Mouse (Mus musculus) MEL (cell line): ENCODE measurements around the gene Slc39a13. TPM values are rescaled to one million over a fixed set of nuclear protein-coding genes. Genes with fewer than 3 reads are reported as not detected.

Experiments used
- DNase-seq: peaks from one replicate; pipeline ENCODE4 v3.0.0; 2011; ENCODE audit warnings: low read depth, low spot score
- H3K27ac ChIP-seq: 2 replicates; pipeline ENCODE4 v1.5.1; 2012; ENCODE audit warnings: low read depth, mild to moderate bottlenecking, control low read depth, low read length, moderate library complexity; ENCODE audit not compliant: control insufficient read depth
- H3K27me3 ChIP-seq, 2 experiments: fragments of 150-350 bp in 1 of 2; sonication (generic) in 1 of 2; 2 replicates each; pipeline ENCODE4 v1.6.1; 2012; ENCODE audit warnings: low read length in 2 of 2, mild to moderate bottlenecking in 2 of 2, improper control_type of control experiment in 1 of 2, moderate library complexity in 1 of 2; ENCODE audit not compliant: insufficient read depth in 2 of 2, control insufficient read depth in 1 of 2
- H3K36me3 ChIP-seq, 2 experiments: 2 replicates each; pipeline ENCODE4 v1.6.1; 2012 to 2014; ENCODE audit warnings: low read length in 2 of 2, improper control_type of control experiment in 1 of 2, inconsistent platforms in 1 of 2, mild to moderate bottlenecking in 1 of 2; ENCODE audit not compliant: insufficient read depth in 2 of 2, control insufficient read depth in 1 of 2
- H3K4me1 ChIP-seq, 2 experiments: fragments of 150-350 bp in 1 of 2; sonication (generic) in 1 of 2; 2 replicates each; pipeline ENCODE4 v1.6.1; 2012; ENCODE audit warnings: low read length in 2 of 2, improper control_type of control experiment in 1 of 2, mild to moderate bottlenecking in 1 of 2; ENCODE audit not compliant: insufficient read depth in 2 of 2, control insufficient read depth in 1 of 2
- H3K4me3 ChIP-seq, 2 experiments: fragments of 150-350 bp in 1 of 2; sonication (generic) in 1 of 2; 2 replicates each; pipeline ENCODE4 v1.5.1; 2012; ENCODE audit warnings: low read depth in 2 of 2, low read length in 2 of 2, mild to moderate bottlenecking in 2 of 2, moderate library complexity in 2 of 2, control low read depth in 1 of 2, improper control_type of control experiment in 1 of 2; ENCODE audit not compliant: control insufficient read depth in 1 of 2, insufficient read depth in 1 of 2
- H3K79me2 ChIP-seq: 2 replicates; pipeline ENCODE4 v1.6.1; 2012; ENCODE audit warnings: mild to moderate bottlenecking, low read length, moderate library complexity; ENCODE audit not compliant: control insufficient read depth, poor library complexity, insufficient read depth
- H3K9ac ChIP-seq: 2 replicates; pipeline ENCODE4 v1.6.1; 2012; ENCODE audit warnings: low read depth, mild to moderate bottlenecking, control low read depth, low read length, moderate library complexity; ENCODE audit not compliant: control insufficient read depth, poor library complexity, severe bottlenecking
- H3K9me3 ChIP-seq: fragments of 150-350 bp; sonication (generic); replicated peaks from 2 replicates; pipeline ENCODE4 v1.6.1; 2012; ENCODE audit warnings: mild to moderate bottlenecking, low read length, improper control_type of control experiment, moderate library complexity; ENCODE audit not compliant: insufficient read depth
- BHLHE40 ChIP-seq: IDR thresholded peaks from 2 replicates; pipeline ENCODE4 v1.6.1; 2012; ENCODE audit warnings: low read depth, mild to moderate bottlenecking, inconsistent platforms, low read length, improper control_type of control experiment, borderline replicate concordance
- CHD2 ChIP-seq: IDR thresholded peaks from 2 replicates; pipeline ENCODE4 v1.6.1; 2011; ENCODE audit warnings: low read length, improper control_type of control experiment
- CTCF ChIP-seq, 3 experiments: IDR thresholded peaks in 2 of 3; conservative IDR thresholded peaks in 1 of 3; 2 replicates each; pipeline ENCODE4 v1.5.1; 2011 to 2012; ENCODE audit warnings: low read length in 3 of 3, low read depth in 2 of 3, mild to moderate bottlenecking in 2 of 3, improper control_type of control experiment in 1 of 3, inconsistent platforms in 1 of 3, mixed read lengths in 1 of 3, moderate library complexity in 1 of 3; ENCODE audit not compliant: control insufficient read depth in 1 of 3, insufficient read depth in 1 of 3, poor library complexity in 1 of 3, severe bottlenecking in 1 of 3
- HCFC1 ChIP-seq: IDR thresholded peaks from 2 replicates; pipeline ENCODE4 v1.6.1; 2012; ENCODE audit warnings: low read depth, mild to moderate bottlenecking, inconsistent platforms, low read length, improper control_type of control experiment, moderate library complexity
- JUND ChIP-seq: IDR thresholded peaks from 2 replicates; pipeline ENCODE4 v1.6.1; 2011; ENCODE audit warnings: low read depth, mild to moderate bottlenecking, improper control_type of control experiment, low read length
- KAT2A ChIP-seq: conservative IDR thresholded peaks from 2 replicates; pipeline ENCODE4 v1.6.1; 2012; ENCODE audit warnings: low read depth, low read length, improper control_type of control experiment, inconsistent platforms
- MAFK ChIP-seq: IDR thresholded peaks from 2 replicates; pipeline ENCODE4 v1.6.1; 2011; ENCODE audit warnings: low read depth, mild to moderate bottlenecking, low read length, improper control_type of control experiment, borderline replicate concordance
- MAX ChIP-seq: IDR thresholded peaks from 2 replicates; pipeline ENCODE4 v1.6.1; 2011; ENCODE audit warnings: low read length, improper control_type of control experiment
- MAZ ChIP-seq: IDR thresholded peaks from 2 replicates; pipeline ENCODE4 v1.6.1; 2012; ENCODE audit warnings: low read depth, mild to moderate bottlenecking, inconsistent platforms, low read length, improper control_type of control experiment
- NELFE ChIP-seq: IDR thresholded peaks from 2 replicates; pipeline ENCODE4 v1.6.1; 2011; ENCODE audit warnings: low read depth, low read length, improper control_type of control experiment
- POLR2A ChIP-seq, 2 experiments: IDR thresholded peaks; 2 replicates each; pipeline ENCODE4 v1.6.1; 2011 to 2012; ENCODE audit warnings: low read length in 2 of 2, mild to moderate bottlenecking in 2 of 2, control low read depth in 1 of 2, improper control_type of control experiment in 1 of 2, low read depth in 1 of 2, moderate library complexity in 1 of 2; ENCODE audit not compliant: control insufficient read depth in 1 of 2, insufficient read depth in 1 of 2, poor library complexity in 1 of 2
- POLR2AphosphoS2 ChIP-seq: IDR thresholded peaks from 2 replicates; pipeline ENCODE4 v1.6.1; 2011; ENCODE audit warnings: low read length, improper control_type of control experiment
- POLR2AphosphoS5 ChIP-seq: IDR thresholded peaks from 2 replicates; pipeline ENCODE4 v1.6.1; 2012; ENCODE audit warnings: low read depth, borderline replicate concordance, mild to moderate bottlenecking, inconsistent platforms, low read length, moderate library complexity, mixed read lengths
- RAD21 ChIP-seq: IDR thresholded peaks from 2 replicates; pipeline ENCODE4 v1.6.1; 2011; ENCODE audit warnings: mild to moderate bottlenecking, low read depth, low read length, improper control_type of control experiment
- RCOR1 ChIP-seq: IDR thresholded peaks from 2 replicates; pipeline ENCODE4 v1.6.1; 2012; ENCODE audit warnings: low read depth, mild to moderate bottlenecking, inconsistent platforms, low read length, improper control_type of control experiment
- SIN3A ChIP-seq: IDR thresholded peaks from 2 replicates; pipeline ENCODE4 v1.6.1; 2012; ENCODE audit warnings: low read length, improper control_type of control experiment, inconsistent platforms
- SMC3 ChIP-seq: IDR thresholded peaks from 2 replicates; pipeline ENCODE4 v1.6.1; 2011; ENCODE audit warnings: low read depth, low read length, improper control_type of control experiment
- TBP ChIP-seq: IDR thresholded peaks from 2 replicates; pipeline ENCODE4 v1.8.0; 2011; ENCODE audit warnings: low read depth, low read length, improper control_type of control experiment
- TCF12 ChIP-seq: IDR thresholded peaks from 2 replicates; pipeline ENCODE4 v1.6.1; 2014; ENCODE audit warnings: low read depth, mild to moderate bottlenecking, inconsistent platforms, low read length, improper control_type of control experiment, moderate library complexity
- USF1 ChIP-seq: IDR thresholded peaks from 2 replicates; pipeline ENCODE4 v1.6.1; 2014; ENCODE audit warnings: low read depth, mild to moderate bottlenecking, inconsistent platforms, low read length, improper control_type of control experiment, moderate library complexity
- ZC3H11A ChIP-seq: IDR thresholded peaks from 2 replicates; pipeline ENCODE4 v1.6.1; 2012; ENCODE audit warnings: low read depth, mild to moderate bottlenecking, inconsistent platforms, low read length, improper control_type of control experiment
- ZKSCAN1 ChIP-seq: IDR thresholded peaks from 2 replicates; pipeline ENCODE4 v1.6.1; 2012; ENCODE audit warnings: low read depth, mild to moderate bottlenecking, inconsistent platforms, low read length, improper control_type of control experiment, moderate library complexity
- ZMIZ1 ChIP-seq: IDR thresholded peaks from 2 replicates; pipeline ENCODE4 v1.6.1; 2012; ENCODE audit warnings: low read depth, mild to moderate bottlenecking, inconsistent platforms, low read length, improper control_type of control experiment, moderate library complexity
- polyA plus RNA-seq, 2 experiments: library from polyadenylated mRNA; stranded (reverse) in 1 of 2; unstranded in 1 of 2; fragments of >175 nt in 1 of 2; fragments of >200 nt in 1 of 2; gene quantifications; 2 replicates each; pipeline versions ENCODE4 v1.2.1 to v1.2.4; 2012; ENCODE audit warnings: low replicate concordance in 2 of 2, low read depth in 1 of 2; ENCODE audit not compliant: insufficient read length in 2 of 2, insufficient read depth in 1 of 2, missing spikeins in 1 of 2
- total RNA-seq: library from RNA; depleted of rRNA; stranded (reverse); fragments of 300-350 nt; gene quantifications from 2 replicates; pipeline ENCODE4 v1.2.3, GENCODE M21; 2012

Slc39a13 gene
- total and polyA plus RNA-seq, 3 experiments: 9.4 to 19.1 TPM; not detected in 1

GRCm38 (mm10) chr2:91084179-91084820 is 14.1 kb upstream of the Slc39a13 start:
- peaks cover 5 to 35% of the 10 kb centered on the region in 2 experiments for H3K4me1 ChIP-seq
- no peak for DNase-seq
- TF ChIP-seq CHD2: peak; percentile 11; the same call in 1 of the 2 replicates
- no peak for TF ChIP-seq MAX
- TF ChIP-seq POLR2AphosphoS5: peak; percentile 98; the same call in 1 of the 2 replicates
- H3K79me2 ChIP-seq: peaks cover 1% of the 10 kb centered on the region; the same call in 1 of the 2 replicates
- H3K36me3 ChIP-seq: peaks cover 0 to 28% of the 10 kb centered on the region in 2 experiments; a peak in 2 of 4 replicates
- peak overlapping the region; percentile 70; the same call in 1 of the 2 replicates for H3K9ac ChIP-seq
- H3K9me3 ChIP-seq: no peaks in the 10 kb centered on the region
- peak overlapping the region; percentile 99 for H3K27ac ChIP-seq
- no peaks in the 10 kb centered on the region for H3K27me3 ChIP-seq
- no peak overlapping the region for H3K4me3 ChIP-seq

GRCm38 (mm10) chr2:91083366-91083940 is 13.2 kb upstream of the Slc39a13 start:
- Histone ChIP-seq H3K4me1 (peaks cover 5 to 30% of the 10 kb centered on the region in 2 experiments), H3K9me3 (no peaks in the 10 kb centered on the region), H3K27me3 (no peaks in the 10 kb centered on the region), H3K27ac (peak overlapping the region; percentile 63), H3K36me3 (peaks cover 0 to 23% of the 10 kb centered on the region in 2 experiments; a peak in 2 of 4 replicates), H3K4me3 (peak overlapping the region in 1 of 2 experiments; percentile 35; a peak in 2 of 4 replicates), H3K79me2 (peaks cover 1% of the 10 kb centered on the region; the same call in 1 of the 2 replicates), H3K9ac (peak overlapping the region; percentile 63)
- peak; percentile 60 for DNase-seq
- no peak for TF ChIP-seq RCOR1
- peak; percentile 98; the same call in 1 of the 2 replicates for TF ChIP-seq POLR2AphosphoS5
- TF ChIP-seq ZC3H11A: no peak
- no peak for TF ChIP-seq ZKSCAN1
- no peak for TF ChIP-seq TCF12
- TF ChIP-seq NELFE: no peak

GRCm38 (mm10) chr2:91082844-91083243 is 12.6 kb upstream of the Slc39a13 start:
- Histone ChIP-seq H3K36me3 (peaks cover 0 to 18% of the 10 kb centered on the region in 2 experiments; a peak in 2 of 4 replicates), H3K9me3 (no peaks in the 10 kb centered on the region), H3K27ac (peak overlapping the region; percentile 63), H3K79me2 (peaks cover 1% of the 10 kb centered on the region; the same call in 1 of the 2 replicates), H3K4me1 (peaks cover 5 to 24% of the 10 kb centered on the region in 2 experiments), H3K9ac (peak overlapping the region; percentile 63), H3K4me3 (peak overlapping the region; percentile 24 to 35), H3K27me3 (no peaks in the 10 kb centered on the region)
- DNase-seq: peak; percentile 88
- TF ChIP-seq POLR2AphosphoS5 (peak; percentile 94; the same call in 1 of the 2 replicates), RAD21 (no peak), ZMIZ1 (peak; percentile 26; the same call in 1 of the 2 replicates), TBP (peak; percentile 48; the same call in 1 of the 2 replicates), MAFK (no peak), SIN3A (peak; percentile 77), SMC3 (no peak), POLR2A (IDR thresholded peaks at IDR 0.05; ENCODE audit: control insufficient read depth in 1 of 2, insufficient read depth in 1 of 2, low read depth in 1 of 2, low read length in 2 of 2, poor library complexity in 1 of 2) (peak; percentile 66; a peak in 3 of 4 replicates), POLR2AphosphoS2 (no peak), HCFC1 (peak; percentile 75), USF1 (peak; percentile 28; the same call in 1 of the 2 replicates), TCF12 (peak; percentile 47; the same call in 1 of the 2 replicates), ZKSCAN1 (no peak; the same call in 1 of the 2 replicates), JUND (0 out of 2 replicates have a peak, but pooled peaks have one; percentile 42), KAT2A (no peak), BHLHE40 (0 out of 2 replicates have a peak, but pooled peaks have one; percentile 34), CTCF (IDR thresholded peaks at IDR 0.05 in 2 of 3, conservative IDR thresholded peaks at IDR 0.05 in 1 of 3; ENCODE audit: control insufficient read depth in 1 of 3, insufficient read depth in 1 of 3, low read depth in 2 of 3, low read length in 3 of 3, poor library complexity in 1 of 3, severe bottlenecking in 1 of 3) (no peak), MAZ (peak; percentile 63), NELFE (peak; percentile 71)
